Mouse (Mus musculus): ENCODE measurements at regions not wholly inside any gene's neighbourhood (a gene's known extent, or its start where the extent isn't known, plus 50 kb on each side); places are given as distances from the start of the nearest gene placed in this dataset.

DNA sequence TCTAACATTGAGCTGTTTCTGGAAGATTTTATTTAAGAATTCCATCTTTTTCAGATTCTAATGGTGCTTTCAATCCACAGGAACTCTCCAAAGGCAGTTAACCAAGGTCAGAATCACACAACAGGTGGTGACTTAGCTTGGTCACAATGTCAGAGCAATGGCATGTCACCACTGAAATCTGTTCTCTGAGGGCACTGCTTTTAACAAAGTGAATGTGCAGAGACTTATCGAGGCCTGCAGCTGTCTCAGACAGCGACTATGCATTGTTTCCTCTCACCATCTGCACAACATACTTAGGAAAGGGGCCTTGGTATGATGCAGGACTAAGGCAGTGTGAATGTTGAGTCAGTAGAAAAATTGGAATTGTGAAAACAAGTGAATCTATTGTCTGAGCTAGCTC, 638.9 kb upstream of the Igfbp3 start:
- no peak for ATAC-seq (ENCODE audit: insufficient number of reproducible peaks, insufficient read depth, low FRiP score, low read depth)
- Histone ChIP-seq H3K9ac (replicated peaks; ENCODE audit: low read depth, low read length) (no peak overlapping the region), H3K4me3 (ENCODE audit: low read depth, low read length) (no peak overlapping the region), H3K4me2 (replicated peaks; ENCODE audit: low read depth, low read length) (no peak overlapping the region), H3K27ac (ENCODE audit: low read length) (no peak overlapping the region), H3K9me3 (ENCODE audit: control insufficient read depth, low read depth, low read length) (no peaks in the 10 kb centered on the region), H3K4me1 (ENCODE audit: control insufficient read depth, insufficient read depth, low read length) (no peaks in the 10 kb centered on the region), H3K36me3 (ENCODE audit: control insufficient read depth, insufficient read depth, low read length) (no peaks in the 10 kb centered on the region), H3K27me3 (ENCODE audit: control insufficient read depth, insufficient read depth, low read length) (no peaks in the 10 kb centered on the region)
- 78% methylated on average over 2 of the region's 2 CpGs for WGBS

DNA sequence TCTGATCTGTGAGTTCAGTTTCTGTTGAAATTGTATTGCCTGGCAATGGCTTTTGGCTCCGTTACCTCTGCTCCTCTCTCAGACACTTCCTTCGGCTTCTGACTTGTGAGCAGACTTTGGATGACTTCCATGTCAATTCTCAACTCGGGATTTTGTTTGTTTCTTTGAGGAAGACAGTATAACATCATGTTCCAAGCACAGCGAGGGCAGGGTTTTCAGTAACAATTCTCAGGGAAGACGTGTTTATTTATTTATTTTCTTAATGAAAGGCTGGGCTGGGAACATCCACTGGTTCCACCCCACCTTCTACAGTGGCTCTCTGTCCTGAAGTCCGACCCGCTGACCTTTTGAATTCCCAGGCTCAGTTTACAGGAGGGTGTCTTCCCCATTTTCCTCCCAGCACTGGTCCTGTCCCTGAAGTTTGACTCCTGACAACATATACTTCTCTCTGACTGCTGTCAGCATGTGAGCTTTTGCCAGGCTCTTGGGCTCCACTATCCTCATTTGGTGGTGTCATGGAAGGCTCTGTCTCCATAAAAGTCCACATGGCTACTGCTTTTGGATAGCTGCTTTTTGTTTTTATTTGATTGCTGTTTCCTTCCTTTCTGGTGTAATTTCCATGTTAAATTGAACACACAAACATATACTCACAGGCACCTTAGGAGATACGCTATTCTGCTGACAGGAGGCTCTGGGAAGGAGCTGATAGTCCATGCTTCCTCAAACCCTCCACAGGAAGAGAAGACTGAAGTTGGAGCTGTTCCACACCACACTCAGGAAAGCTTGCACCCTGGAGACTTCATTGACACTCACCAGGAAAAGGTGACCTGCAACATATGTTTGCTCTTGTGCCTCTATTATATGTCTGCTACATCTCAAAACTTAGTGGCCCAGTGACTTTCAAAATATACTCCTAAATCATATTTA, 624.9 kb upstream of the Igfbp3 start:
- ATAC-seq (ENCODE audit: insufficient number of reproducible peaks, insufficient read depth, low FRiP score, low read depth), result no peak
- no peaks in the 10 kb centered on the region for H3K4me1 ChIP-seq (ENCODE audit: control insufficient read depth, insufficient read depth, low read length)
- H3K4me3 ChIP-seq (ENCODE audit: low read depth, low read length), result no peak overlapping the region

DNA sequence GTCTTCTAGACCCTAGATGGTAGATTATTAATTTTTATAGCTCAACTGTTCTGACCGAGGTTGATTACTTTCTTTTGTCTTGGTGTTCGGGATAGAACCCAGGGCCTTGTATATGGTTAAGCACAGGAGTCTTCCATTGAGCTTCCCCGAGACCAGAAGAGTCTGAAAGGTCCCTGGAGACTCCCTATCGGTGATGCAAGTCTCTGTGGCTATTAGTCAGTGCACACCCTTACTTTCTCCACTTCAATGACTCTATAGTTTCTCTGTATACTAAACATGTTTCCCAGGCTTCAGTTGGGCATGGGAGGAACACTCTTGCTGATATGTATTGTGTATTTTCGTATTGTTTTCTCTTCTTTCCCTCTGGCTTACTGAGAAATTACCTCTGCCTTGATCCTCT, 623.8 kb upstream of the Igfbp3 start:
- Histone ChIP-seq H3K36me3 (ENCODE audit: control insufficient read depth, insufficient read depth, low read length) (no peaks in the 10 kb centered on the region), H3K27me3 (ENCODE audit: control insufficient read depth, insufficient read depth, low read length) (no peaks in the 10 kb centered on the region), H3K4me1 (ENCODE audit: control insufficient read depth, insufficient read depth, low read length) (no peaks in the 10 kb centered on the region), H3K4me2 (replicated peaks; ENCODE audit: low read depth, low read length) (no peak overlapping the region), H3K4me3 (ENCODE audit: low read depth, low read length) (no peak overlapping the region), H3K9me3 (ENCODE audit: control insufficient read depth, low read depth, low read length) (no peaks in the 10 kb centered on the region), H3K9ac (replicated peaks; ENCODE audit: low read depth, low read length) (no peak overlapping the region), H3K27ac (ENCODE audit: low read length) (no peak overlapping the region)
- ATAC-seq (ENCODE audit: insufficient number of reproducible peaks, insufficient read depth, low FRiP score, low read depth), result no peak
- 82% methylated on average over 5 of the region's 5 CpGs for WGBS

More for the DNA sequence above, 624.9 kb upstream of the Igfbp3 start:
- WGBS, result 49% methylated on average over 8 of the region's 8 CpGs
- Histone ChIP-seq H3K4me2 (replicated peaks; ENCODE audit: low read depth, low read length) (no peak overlapping the region), H3K36me3 (ENCODE audit: control insufficient read depth, insufficient read depth, low read length) (no peaks in the 10 kb centered on the region), H3K27me3 (ENCODE audit: control insufficient read depth, insufficient read depth, low read length) (no peaks in the 10 kb centered on the region), H3K9me3 (ENCODE audit: control insufficient read depth, low read depth, low read length) (no peaks in the 10 kb centered on the region), H3K27ac (ENCODE audit: low read length) (no peak overlapping the region), H3K9ac (replicated peaks; ENCODE audit: low read depth, low read length) (no peak overlapping the region)

DNA sequence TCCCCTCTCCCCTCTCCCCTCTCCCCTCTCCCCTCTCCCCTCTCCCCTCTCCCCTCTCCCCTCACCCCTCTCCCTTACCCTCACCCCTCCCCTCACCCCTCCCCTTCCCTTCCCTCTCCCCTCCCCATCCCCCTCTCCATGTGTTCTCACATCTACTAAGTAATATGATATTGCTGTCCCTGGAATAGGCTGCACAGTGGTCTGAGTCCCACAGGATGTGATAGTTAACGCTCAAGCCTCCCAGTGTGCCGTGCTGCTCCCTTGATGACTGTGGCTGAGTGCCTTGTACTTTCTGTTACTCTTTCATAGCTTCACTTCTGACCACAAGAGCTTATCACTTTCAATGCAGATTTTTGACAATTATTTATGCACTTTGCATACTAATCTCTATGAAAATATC, 620.4 kb upstream of the Igfbp3 start:
- 34% methylated on average over 2 of the region's 2 CpGs for WGBS
- no peak overlapping the region for H3K4me2 ChIP-seq (replicated peaks; ENCODE audit: low read depth, low read length)
- H3K9ac ChIP-seq (replicated peaks; ENCODE audit: low read depth, low read length), result no peak overlapping the region
- no peak overlapping the region for H3K4me3 ChIP-seq (ENCODE audit: low read depth, low read length)
- H3K27ac ChIP-seq (ENCODE audit: low read length), result no peak overlapping the region
- H3K36me3 ChIP-seq (ENCODE audit: control insufficient read depth, insufficient read depth, low read length), result no peaks in the 10 kb centered on the region
- no peaks in the 10 kb centered on the region for H3K9me3 ChIP-seq (ENCODE audit: control insufficient read depth, low read depth, low read length)
- no peak for ATAC-seq (ENCODE audit: insufficient number of reproducible peaks, insufficient read depth, low FRiP score, low read depth)
- H3K4me1 ChIP-seq (ENCODE audit: control insufficient read depth, insufficient read depth, low read length), result no peaks in the 10 kb centered on the region
- no peaks in the 10 kb centered on the region for H3K27me3 ChIP-seq (ENCODE audit: control insufficient read depth, insufficient read depth, low read length)

DNA sequence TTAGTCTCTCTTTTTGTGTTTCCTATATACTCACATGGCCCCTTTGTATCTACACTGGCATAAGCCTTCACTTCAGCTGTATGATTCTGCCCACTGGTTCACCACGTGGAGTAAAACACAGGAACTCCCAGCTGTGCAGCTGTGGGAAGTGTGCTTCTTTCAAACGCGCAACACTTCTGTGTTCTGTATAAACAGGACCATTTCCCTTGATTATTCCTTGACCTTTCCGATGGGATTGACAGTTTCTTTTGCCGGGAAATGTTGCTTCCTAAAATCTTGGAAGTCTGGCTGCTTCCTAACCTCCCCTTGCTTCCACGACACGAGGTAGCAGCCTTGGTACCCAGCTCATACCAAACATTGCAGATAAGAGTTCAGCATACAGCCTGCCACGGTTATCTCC, 618.7 kb upstream of the Igfbp3 start:
- H3K27ac ChIP-seq (ENCODE audit: low read length), result no peak overlapping the region
- no peaks in the 10 kb centered on the region for H3K36me3 ChIP-seq (ENCODE audit: control insufficient read depth, insufficient read depth, low read length)
- no peaks in the 10 kb centered on the region for H3K4me1 ChIP-seq (ENCODE audit: control insufficient read depth, insufficient read depth, low read length)
- H3K9me3 ChIP-seq (ENCODE audit: control insufficient read depth, low read depth, low read length), result no peaks in the 10 kb centered on the region
- no peak overlapping the region for H3K4me2 ChIP-seq (replicated peaks; ENCODE audit: low read depth, low read length)
- no peak overlapping the region for H3K9ac ChIP-seq (replicated peaks; ENCODE audit: low read depth, low read length)
- ATAC-seq (ENCODE audit: insufficient number of reproducible peaks, insufficient read depth, low FRiP score, low read depth), result no peak
- no peak overlapping the region for H3K4me3 ChIP-seq (ENCODE audit: low read depth, low read length)
- WGBS, result 42% methylated on average over 8 of the region's 8 CpGs
- no peaks in the 10 kb centered on the region for H3K27me3 ChIP-seq (ENCODE audit: control insufficient read depth, insufficient read depth, low read length)

DNA sequence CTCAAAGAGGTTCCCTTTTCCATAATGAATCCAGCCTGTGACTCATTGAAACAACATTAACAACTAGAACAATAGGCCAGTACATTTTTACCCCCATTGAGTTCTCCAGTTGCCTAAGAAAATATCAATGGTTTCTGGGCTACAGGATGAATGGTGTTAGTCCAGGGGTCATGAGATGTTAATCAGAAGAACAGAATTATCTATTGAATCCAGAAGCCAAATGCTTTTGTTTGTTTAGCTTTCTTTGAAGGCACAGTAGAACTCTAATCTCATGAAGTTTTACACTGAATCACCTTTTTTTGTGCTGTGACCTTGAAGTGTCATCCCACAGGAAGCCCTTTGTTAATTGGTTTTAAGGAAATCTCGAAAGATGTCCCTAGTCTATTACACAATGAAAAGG, 616.0 kb upstream of the Igfbp3 start:
- Histone ChIP-seq H3K9me3 (ENCODE audit: control insufficient read depth, low read depth, low read length) (no peaks in the 10 kb centered on the region), H3K9ac (replicated peaks; ENCODE audit: low read depth, low read length) (no peak overlapping the region), H3K36me3 (ENCODE audit: control insufficient read depth, insufficient read depth, low read length) (no peaks in the 10 kb centered on the region), H3K27ac (ENCODE audit: low read length) (no peak overlapping the region), H3K27me3 (ENCODE audit: control insufficient read depth, insufficient read depth, low read length) (no peaks in the 10 kb centered on the region), H3K4me1 (ENCODE audit: control insufficient read depth, insufficient read depth, low read length) (no peaks in the 10 kb centered on the region), H3K4me3 (ENCODE audit: low read depth, low read length) (no peak overlapping the region), H3K4me2 (replicated peaks; ENCODE audit: low read depth, low read length) (no peak overlapping the region)
- 54% methylated on average over 1 of the region's 1 CpGs for WGBS
- no peak for ATAC-seq (ENCODE audit: insufficient number of reproducible peaks, insufficient read depth, low FRiP score, low read depth)

DNA sequence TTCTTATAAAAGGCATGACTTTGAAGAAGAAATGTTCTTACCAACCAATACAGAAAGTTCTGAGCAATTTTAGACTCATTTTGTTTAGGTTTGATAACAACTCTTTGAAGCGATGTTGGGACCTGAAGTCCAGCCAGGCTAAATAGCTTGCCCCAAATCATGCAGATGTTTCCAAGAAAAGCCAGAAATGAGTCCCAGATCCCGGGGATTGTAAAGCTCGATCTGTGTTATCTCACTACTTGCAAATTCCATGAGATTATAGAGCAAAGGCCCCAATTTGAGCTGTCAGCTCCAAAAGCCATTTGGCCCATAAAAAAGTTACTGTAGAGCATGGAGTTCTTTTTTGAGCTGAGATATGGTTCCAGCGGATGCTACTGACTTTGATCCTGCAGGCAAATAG, 614.3 kb upstream of the Igfbp3 start:
- no peaks in the 10 kb centered on the region for H3K4me1 ChIP-seq (ENCODE audit: control insufficient read depth, insufficient read depth, low read length)
- no peak overlapping the region for H3K4me2 ChIP-seq (replicated peaks; ENCODE audit: low read depth, low read length)
- no peaks in the 10 kb centered on the region for H3K36me3 ChIP-seq (ENCODE audit: control insufficient read depth, insufficient read depth, low read length)
- no peak for ATAC-seq (ENCODE audit: insufficient number of reproducible peaks, insufficient read depth, low FRiP score, low read depth)
- H3K4me3 ChIP-seq (ENCODE audit: low read depth, low read length), result no peak overlapping the region
- no peak overlapping the region for H3K9ac ChIP-seq (replicated peaks; ENCODE audit: low read depth, low read length)
- H3K27ac ChIP-seq (ENCODE audit: low read length), result no peak overlapping the region
- no peaks in the 10 kb centered on the region for H3K27me3 ChIP-seq (ENCODE audit: control insufficient read depth, insufficient read depth, low read length)
- 79% methylated on average over 4 of the region's 4 CpGs for WGBS
- no peaks in the 10 kb centered on the region for H3K9me3 ChIP-seq (ENCODE audit: control insufficient read depth, low read depth, low read length)

DNA sequence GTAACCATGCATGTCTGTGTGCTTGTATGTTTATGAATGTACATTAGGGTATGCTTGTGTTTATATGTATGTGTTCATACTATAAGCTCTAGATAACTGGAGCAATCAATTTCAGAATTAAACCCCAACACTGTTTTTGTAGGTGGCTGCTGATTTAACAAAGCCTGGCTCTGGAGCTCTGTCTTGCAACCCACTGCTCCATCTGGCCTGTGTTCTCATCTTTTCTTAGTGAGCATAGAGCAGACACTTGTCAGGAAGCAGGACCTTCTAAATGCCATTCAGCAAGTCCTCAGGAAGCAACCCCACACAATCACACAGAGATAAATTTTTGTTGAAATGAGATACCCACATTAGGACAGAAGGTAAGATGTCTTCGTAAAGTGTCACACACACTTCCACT, 613.7 kb upstream of the Igfbp3 start:
- no peaks in the 10 kb centered on the region for H3K27me3 ChIP-seq (ENCODE audit: control insufficient read depth, insufficient read depth, low read length)
- H3K4me2 ChIP-seq (replicated peaks; ENCODE audit: low read depth, low read length), result no peak overlapping the region
- no peak for ATAC-seq (ENCODE audit: insufficient number of reproducible peaks, insufficient read depth, low FRiP score, low read depth)
- no peak overlapping the region for H3K9ac ChIP-seq (replicated peaks; ENCODE audit: low read depth, low read length)
- no peak overlapping the region for H3K27ac ChIP-seq (ENCODE audit: low read length)
- no peaks in the 10 kb centered on the region for H3K9me3 ChIP-seq (ENCODE audit: control insufficient read depth, low read depth, low read length)
- no peaks in the 10 kb centered on the region for H3K36me3 ChIP-seq (ENCODE audit: control insufficient read depth, insufficient read depth, low read length)
- no peak overlapping the region for H3K4me3 ChIP-seq (ENCODE audit: low read depth, low read length)
- no peaks in the 10 kb centered on the region for H3K4me1 ChIP-seq (ENCODE audit: control insufficient read depth, insufficient read depth, low read length)
- 88% methylated on average over 1 of the region's 1 CpGs for WGBS

DNA sequence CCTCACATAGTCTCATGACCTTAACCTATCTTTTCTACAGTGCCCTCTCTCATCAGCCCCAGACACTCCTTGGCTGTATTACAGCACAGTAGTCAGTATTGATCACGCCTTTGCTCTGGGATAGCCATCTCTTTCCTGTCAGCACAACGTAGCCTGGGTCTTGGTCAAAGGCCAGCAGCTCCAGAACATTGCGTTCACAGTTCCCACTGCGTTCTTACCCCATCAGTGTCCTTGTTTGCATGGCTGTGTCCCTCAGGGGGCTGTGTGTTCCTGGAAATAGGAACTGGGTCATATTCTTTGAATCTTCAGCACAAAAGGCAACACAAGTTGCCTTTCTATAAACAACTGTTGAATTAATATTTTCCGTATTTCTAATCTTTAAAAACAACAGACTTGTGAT, 602.0 kb upstream of the Igfbp3 start:
- no peak overlapping the region for H3K27ac ChIP-seq (ENCODE audit: low read length)
- WGBS, result 86% methylated on average over 5 of the region's 5 CpGs
- no peak overlapping the region for H3K4me2 ChIP-seq (replicated peaks; ENCODE audit: low read depth, low read length)
- H3K9ac ChIP-seq (replicated peaks; ENCODE audit: low read depth, low read length), result no peak overlapping the region
- no peaks in the 10 kb centered on the region for H3K36me3 ChIP-seq (ENCODE audit: control insufficient read depth, insufficient read depth, low read length)
- no peak for ATAC-seq (ENCODE audit: insufficient number of reproducible peaks, insufficient read depth, low FRiP score, low read depth)
- H3K4me1 ChIP-seq (ENCODE audit: control insufficient read depth, insufficient read depth, low read length), result no peaks in the 10 kb centered on the region
- H3K27me3 ChIP-seq (ENCODE audit: control insufficient read depth, insufficient read depth, low read length), result no peaks in the 10 kb centered on the region
- no peak overlapping the region for H3K4me3 ChIP-seq (ENCODE audit: low read depth, low read length)
- H3K9me3 ChIP-seq (ENCODE audit: control insufficient read depth, low read depth, low read length), result no peaks in the 10 kb centered on the region
